Mouse (Mus musculus) testis, adult 2 months (tissue): ENCODE results near the gene Naaa.

Experiments
- CTCF ChIP-seq: fragments of 200-500 bp; IDR thresholded peaks from 2 replicates; pipeline ENCODE4 v1.5.1; 2012; ENCODE audit warnings: low read depth, mild to moderate bottlenecking, inconsistent platforms, low read length, moderate library complexity; ENCODE audit not compliant: control insufficient read depth, insufficient read depth, insufficient replicate concordance
- POLR2A ChIP-seq: fragments of 200-500 bp; IDR thresholded peaks from 2 replicates; pipeline ENCODE4 v1.6.1; 2012; ENCODE audit warnings: low read depth, mild to moderate bottlenecking, inconsistent platforms, low read length, moderate library complexity; ENCODE audit not compliant: control insufficient read depth

DNA sequence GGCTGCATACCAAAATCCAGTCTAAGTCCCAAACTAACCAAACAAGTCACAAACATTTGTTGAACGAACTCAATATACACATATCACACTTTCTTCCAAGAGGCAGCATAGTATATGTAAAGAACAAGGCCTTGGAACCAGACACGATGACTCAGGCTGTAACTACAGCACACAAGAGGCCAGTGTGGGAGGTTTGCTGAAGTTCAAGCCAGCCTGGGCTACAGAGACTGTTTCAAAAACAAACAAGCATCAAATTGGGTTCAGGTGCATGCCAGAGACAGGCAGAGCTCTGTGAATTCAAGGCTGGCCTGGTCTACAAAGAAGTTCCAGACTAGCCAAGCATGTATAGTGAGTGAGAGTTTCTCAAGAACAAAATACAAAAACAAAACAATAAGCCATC, 16.6 kb upstream of the Naaa start:
- TF ChIP-seq CTCF, result no peak
- TF ChIP-seq POLR2A, result no peak
